Mouse (Mus musculus) gastrocnemius, postnatal 25 days (tissue): Measurements from ENCODE around the gene Plcb1. TPM values are rescaled to one million over a fixed set of nuclear protein-coding genes. Genes with fewer than 3 reads are reported as not detected.

Experiments
- DNase-seq: peaks from one replicate; pipeline ENCODE4 v3.0.0; 2022
- total RNA-seq, 2 experiments: library from RNA; stranded (reverse); gene quantifications; 1 replicate in 1 of 2; 2 replicates in 1 of 2; pipeline ENCODE4 v1.2.3; 2021

Gene Plcb1
- total RNA-seq, 2 experiments from 2014 or later = 1.5 to 1.8 TPM

GRCm38 (mm10) chr2:135204141-135205120, 418.6 kb downstream of the Plcb1 start:
- DNase-seq = peak; percentile 19

GRCm38 (mm10) chr2:135208890-135209289, 423.0 kb downstream of the Plcb1 start:
- no peak for DNase-seq

DNA sequence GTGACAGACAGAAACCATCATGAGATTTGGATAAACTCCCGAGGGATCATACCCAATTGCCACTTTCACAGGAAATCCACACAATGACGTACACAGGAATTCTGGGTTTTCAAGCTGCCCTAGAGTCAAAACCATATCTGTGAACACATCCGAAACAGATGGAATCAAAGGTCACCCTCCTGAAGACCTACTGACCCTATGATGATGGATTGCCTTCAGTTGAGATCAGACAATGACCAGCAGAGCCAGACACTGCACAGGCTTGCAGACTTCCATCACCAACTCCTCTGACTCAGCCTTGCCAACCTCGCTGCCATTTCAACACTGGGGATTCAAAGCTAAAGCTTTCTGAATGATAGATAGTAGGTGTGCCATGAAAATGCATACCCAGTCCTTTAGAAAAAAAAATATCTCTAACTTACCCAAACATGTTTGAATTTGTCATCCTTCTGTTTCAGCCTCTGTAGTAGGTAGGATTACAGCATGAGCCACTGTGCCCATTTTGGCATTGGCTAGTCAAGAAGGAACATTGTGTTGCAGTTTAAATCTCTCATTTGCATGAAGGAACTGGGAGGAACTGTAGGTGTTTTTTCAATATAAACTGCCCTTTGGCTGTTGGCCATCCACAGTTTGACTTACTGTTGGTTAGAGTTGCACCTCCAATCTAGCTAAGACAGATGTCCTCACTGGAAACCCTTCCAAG, 429.0 kb downstream of the Plcb1 start:
- DNase-seq = no peak

DNA sequence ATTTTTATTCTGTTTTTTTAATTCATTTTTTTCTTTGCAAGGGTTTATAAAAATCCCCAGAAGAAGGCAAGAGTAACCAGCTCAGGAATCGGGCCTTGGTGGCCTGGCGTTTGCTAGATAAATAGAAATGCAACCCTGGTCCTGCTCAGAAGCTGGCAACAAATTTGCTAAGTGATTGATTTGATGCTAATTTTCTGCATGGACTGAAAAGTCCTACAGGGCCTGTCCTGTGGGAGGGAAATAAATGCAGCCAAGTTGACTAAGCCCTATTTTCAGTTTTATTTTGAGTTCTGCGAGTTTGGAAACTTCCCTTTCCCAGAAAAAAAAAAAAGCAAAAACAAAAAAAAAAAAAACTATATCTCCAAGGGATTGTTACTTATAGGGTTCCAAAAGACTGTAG, 433.5 kb downstream of the Plcb1 start:
- no peak for DNase-seq

GRCm38 (mm10) chr2:135225604-135226025, 439.7 kb downstream of the Plcb1 start:
- no peak for DNase-seq

GRCm38 (mm10) chr2:135230262-135230661, 444.4 kb downstream of the Plcb1 start:
- DNase-seq = no peak

GRCm38 (mm10) chr2:135242662-135243316, 456.9 kb downstream of the Plcb1 start:
- no peak for DNase-seq

DNA sequence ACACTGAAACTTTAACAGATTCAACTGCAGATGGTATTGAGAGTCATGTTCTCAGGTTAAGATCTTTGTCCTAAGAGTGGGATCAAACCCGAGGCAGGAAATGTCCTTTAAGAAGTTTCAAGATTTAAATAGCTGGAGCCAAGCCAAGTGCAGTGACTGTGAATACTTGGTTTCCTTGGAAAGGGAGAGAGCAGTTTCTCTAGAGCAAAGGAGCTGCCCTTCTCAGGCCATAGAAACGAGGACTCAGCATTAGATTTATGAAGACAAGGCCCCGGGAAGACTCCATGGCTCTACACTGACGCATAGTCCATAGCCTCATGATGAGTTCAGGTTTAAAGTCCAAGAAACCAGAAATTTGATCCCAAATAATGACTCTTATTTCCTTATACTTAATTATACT, 457.9 kb downstream of the Plcb1 start:
- no peak for DNase-seq

DNA sequence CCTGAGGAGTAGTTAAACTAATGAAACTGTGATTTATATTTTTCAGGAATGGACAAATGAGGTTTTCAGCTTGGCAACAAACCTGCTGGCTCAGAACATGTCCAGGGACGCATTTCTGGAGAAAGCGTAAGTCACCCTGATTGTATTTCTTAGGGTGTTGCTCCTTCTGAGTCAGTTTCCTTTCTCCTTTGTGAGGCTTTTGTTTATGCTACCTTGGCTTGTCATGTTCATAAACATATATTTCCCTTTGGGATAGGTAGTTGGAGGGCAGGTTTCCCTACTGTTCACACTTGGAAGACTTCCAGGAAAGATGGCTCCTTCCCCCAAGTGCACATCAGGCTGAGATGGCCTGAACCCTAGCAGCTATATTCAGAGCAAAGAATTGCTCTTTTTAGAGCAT, 464.1 kb downstream of the Plcb1 start:
- no peak for DNase-seq

- DNase-seq = no peak
These were observed 466.0 kb downstream of the Plcb1 start for GRCm38 (mm10) chr2:135251821-135252315.

DNA sequence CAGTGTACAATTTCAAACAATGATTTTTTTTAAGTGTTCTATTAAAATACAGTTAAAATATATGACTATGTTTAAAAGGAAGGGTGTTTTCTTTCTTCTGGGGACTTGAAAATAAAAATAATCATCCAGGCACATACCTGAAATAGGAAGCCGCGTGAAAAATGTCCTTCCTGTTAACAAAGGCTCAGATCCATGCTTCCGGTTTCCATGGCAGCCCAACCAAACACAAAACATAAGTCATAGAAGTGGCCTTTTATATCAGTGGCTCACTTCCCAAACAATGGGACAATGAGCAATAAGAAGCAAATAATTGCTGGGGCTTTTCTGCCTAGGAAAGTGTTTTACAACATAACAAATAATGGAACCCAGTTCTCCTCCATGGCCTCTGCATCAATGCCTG, 473.3 kb downstream of the Plcb1 start:
- peak; percentile 7 for DNase-seq

DNA sequence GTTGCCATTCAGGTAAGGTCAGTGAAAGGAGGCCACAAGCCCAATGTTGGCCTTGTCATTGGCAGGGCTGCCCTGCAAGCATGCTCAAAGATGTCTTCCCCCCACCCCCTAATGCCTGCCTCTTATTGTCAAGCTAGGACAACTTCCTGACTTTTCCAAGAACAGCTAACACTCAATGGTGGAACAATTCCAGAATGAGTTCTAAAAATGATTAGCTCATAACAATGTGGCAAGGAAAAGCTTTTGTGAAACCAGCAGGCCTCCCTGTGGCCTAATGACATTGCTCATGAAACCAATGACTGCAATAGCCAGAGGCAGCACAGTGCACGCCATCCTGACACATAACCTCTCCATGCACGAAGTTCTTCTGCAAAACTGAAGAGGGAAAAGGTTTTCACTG, 478.1 kb downstream of the Plcb1 start:
- DNase-seq = no peak

GRCm38 (mm10) chr2:135274949-135275348, 489.1 kb downstream of the Plcb1 start:
- DNase-seq = no peak

DNA sequence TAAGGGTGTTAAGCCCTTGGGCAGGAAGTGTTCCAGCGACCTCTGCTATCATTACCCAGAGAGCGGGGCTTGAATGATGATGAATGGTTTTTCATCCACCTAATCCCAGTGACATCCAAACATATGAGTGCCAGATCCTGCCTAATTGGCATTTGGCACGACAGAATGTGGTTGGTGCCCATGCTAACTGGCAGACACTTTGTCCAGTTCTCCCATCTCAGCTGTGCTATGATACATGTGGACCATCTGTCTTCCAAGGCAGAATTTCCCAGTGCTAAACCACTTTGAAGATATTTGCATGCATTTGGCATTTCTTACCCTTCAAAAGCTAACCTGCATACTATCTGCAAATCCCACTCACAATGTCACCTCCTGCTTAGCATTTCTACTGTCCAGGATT, 492.6 kb downstream of the Plcb1 start:
- DNase-seq = no peak

- no peak for DNase-seq
These were observed 493.2 kb downstream of the Plcb1 start for GRCm38 (mm10) chr2:135279026-135279425.

DNA sequence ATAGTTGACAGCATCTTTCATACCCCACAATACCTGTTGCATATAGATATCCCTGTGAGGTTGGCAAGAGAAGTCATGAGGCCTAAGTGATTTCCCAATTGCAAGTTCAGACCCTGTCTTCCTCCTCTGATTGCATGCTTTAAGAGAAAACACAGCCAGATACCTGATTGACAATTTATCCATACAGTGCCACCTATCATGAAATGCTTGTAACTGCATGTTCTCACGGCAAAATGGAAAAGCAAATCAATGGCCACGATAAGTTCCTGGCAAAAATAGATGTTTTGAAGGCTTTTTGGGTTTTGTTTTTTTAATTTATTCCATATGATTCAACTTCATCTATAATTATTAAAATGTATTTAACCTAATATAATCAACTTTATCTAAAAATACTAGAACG, 497.9 kb downstream of the Plcb1 start:
- DNase-seq = no peak

DNA sequence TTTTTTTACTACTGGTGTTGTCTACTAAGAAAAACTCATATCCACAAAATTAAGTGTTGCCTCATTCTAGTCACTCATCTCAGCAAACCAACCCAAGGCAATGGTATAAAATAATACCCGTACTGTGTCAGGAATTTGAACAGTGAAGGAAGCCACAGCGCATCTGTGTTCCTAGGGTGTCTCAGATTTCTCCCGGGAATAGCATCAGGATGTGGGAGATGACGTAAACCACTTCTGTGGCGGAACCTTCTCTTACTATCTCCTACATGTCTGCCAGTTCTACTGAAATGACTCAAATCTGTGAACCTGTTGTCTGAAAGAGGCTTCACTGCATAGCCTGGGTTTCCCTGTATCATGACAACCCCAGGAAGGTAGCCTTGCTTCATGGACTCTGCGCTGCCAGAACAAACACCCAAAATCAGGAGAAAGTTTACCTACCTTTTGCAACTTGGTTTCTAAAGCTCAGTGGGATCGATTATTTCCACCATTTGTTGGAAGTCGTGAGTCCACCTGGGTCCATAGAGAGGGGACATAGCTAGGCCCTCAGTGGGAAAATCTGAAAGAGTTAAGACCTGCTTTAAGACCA, 510.4 kb downstream of the Plcb1 start:
- DNase-seq = no peak

DNA sequence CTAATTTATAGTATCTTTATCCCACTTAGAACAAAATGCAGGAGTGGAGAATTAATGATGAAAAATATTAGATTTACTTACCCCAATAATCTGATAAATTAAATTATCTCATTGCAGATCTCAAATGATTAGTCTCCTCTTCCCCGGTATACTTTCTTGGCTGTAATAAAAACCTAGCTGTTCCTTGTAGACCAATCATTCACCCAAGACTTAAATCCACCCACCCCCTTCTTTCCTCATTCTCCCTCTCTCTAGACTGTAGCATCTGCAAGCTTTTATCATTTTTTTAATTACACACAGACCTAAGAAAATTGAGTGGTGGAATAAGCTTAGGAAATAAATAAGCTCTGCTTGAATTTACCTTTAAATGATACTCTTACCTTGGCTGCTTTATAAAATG, 514.6 kb downstream of the Plcb1 start:
- DNase-seq = no peak

GRCm38 (mm10) chr2:135302483-135302882, 516.6 kb downstream of the Plcb1 start:
- DNase-seq = no peak

- no peak for DNase-seq
These were observed 519.3 kb downstream of the Plcb1 start for GRCm38 (mm10) chr2:135305186-135305585.

DNA sequence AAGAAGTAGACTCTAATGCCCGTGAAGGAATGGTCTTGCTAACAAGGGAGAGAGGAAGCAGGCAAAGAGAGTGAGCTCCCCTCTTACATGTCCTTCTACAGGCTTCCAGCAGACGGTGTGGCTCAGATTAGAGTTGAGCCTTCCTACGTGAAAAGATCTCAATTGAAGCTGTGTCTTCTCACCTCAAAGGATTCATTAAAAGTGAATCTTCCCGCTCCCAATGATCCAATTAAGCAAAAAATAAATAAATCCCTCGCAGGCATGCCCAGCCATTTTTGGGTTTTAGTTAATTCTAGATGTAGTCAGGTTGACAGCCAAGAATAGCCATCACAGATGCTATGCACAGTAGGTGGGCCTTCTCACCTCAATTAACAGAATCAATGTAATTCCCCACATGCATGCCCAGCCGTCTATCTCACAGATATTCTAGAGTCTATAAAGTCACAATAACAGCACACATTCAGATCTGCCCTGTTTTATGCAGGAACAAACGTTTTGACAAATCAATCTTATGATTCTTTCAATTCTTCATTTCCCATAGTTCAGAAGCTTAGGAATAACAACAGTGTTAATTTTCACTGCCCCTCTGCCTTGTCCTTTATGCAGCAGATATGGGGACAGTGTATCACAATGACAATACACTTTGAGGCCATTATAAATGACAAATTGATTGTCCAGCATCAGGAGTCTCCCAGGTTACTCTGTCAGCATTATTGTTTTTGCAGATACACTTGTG, 520.0 kb downstream of the Plcb1 start:
- DNase-seq = no peak

GRCm38 (mm10) chr2:135306472-135306771, 520.6 kb downstream of the Plcb1 start:
- DNase-seq = no peak
